Mouse (Mus musculus): ENCODE measurements at regions not wholly inside any gene's neighbourhood (a gene's known extent, or its start where the extent isn't known, plus 50 kb on each side); places are given as distances from the start of the nearest gene placed in this dataset.
"Not testable (repeated sequence)": the region's sequence is repeated elsewhere in the genome, so short reads cannot be mapped to it uniquely, and the experiment has no call there.

DNA sequence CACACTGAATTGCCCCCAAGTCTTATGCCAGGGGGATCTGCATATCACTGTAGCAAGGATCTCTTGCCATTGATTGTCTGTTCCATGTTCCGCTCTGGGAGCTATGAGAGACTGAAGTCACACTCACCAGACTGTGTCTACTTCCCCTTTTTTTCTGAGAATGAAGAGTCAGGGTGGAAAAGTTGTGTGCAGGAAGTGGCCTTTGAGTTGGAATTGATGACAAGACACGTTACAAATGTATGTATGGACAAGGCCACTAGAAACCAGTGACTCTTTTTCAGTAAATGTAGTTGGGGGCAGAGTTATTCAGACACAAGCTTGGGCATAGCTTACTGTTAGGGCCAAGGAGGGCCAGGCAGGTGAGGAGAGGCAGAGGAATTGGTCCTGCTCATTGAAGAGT, 70.4 kb upstream of the Creb5 start:
- no peaks in the 10 kb centered on the region for H3K27me3 ChIP-seq (ENCODE audit: control insufficient read depth, insufficient read depth, low read length)
- no peaks in the 10 kb centered on the region for H3K36me3 ChIP-seq (ENCODE audit: control insufficient read depth, insufficient read depth, low read length)
- H3K27ac ChIP-seq (ENCODE audit: low read depth, low read length) = no peak overlapping the region
- no peaks in the 10 kb centered on the region for H3K9me3 ChIP-seq (replicated peaks; ENCODE audit: control insufficient read depth, low read length)
- H3K9ac ChIP-seq (ENCODE audit: low read depth, low read length) = no peak overlapping the region
- no peak overlapping the region for H3K4me3 ChIP-seq (ENCODE audit: low read depth, low read length)
- H3K4me1 ChIP-seq (ENCODE audit: control insufficient read depth, insufficient read depth, low read length) = no peaks in the 10 kb centered on the region
- no peak overlapping the region for H3K4me2 ChIP-seq
- 62% methylated on average over 2 of the region's 2 CpGs for WGBS (ENCODE audit: insufficient replicate concordance)
- ATAC-seq (replicated peaks; ENCODE audit: insufficient number of reproducible peaks, low FRiP score, low TSS enrichment) = no peak

DNA sequence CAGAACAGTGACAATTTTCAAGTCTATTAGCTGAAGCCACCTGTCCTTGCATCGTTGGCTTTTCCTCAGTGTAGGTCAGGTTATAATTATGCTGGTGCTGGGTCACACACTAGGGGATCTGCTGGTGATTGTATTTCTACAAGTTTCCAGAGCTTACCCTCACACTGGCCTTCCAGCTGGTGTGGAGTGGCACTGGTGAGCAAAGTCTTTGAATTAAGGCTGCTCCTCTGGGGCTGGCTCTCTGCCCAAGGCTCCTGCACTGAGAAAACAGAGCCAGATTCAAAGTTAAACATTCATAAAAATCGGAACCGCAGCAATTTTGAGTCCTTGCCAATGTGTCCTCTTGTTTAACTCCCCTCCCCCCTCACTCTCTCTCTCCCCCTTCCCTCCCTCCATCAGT, 75.7 kb upstream of the Creb5 start:
- Histone ChIP-seq H3K4me2 (no peak overlapping the region), H3K27ac (ENCODE audit: low read depth, low read length) (no peak overlapping the region), H3K36me3 (ENCODE audit: control insufficient read depth, insufficient read depth, low read length) (no peaks in the 10 kb centered on the region), H3K9ac (ENCODE audit: low read depth, low read length) (no peak overlapping the region), H3K27me3 (ENCODE audit: control insufficient read depth, insufficient read depth, low read length) (no peaks in the 10 kb centered on the region), H3K4me3 (ENCODE audit: low read depth, low read length) (no peak overlapping the region), H3K9me3 (replicated peaks; ENCODE audit: control insufficient read depth, low read length) (no peaks in the 10 kb centered on the region), H3K4me1 (ENCODE audit: control insufficient read depth, insufficient read depth, low read length) (no peaks in the 10 kb centered on the region)
- ATAC-seq (replicated peaks; ENCODE audit: insufficient number of reproducible peaks, low FRiP score, low TSS enrichment) = no peak
- WGBS (ENCODE audit: insufficient replicate concordance) = 52% methylated on average over 3 of the region's 3 CpGs

DNA sequence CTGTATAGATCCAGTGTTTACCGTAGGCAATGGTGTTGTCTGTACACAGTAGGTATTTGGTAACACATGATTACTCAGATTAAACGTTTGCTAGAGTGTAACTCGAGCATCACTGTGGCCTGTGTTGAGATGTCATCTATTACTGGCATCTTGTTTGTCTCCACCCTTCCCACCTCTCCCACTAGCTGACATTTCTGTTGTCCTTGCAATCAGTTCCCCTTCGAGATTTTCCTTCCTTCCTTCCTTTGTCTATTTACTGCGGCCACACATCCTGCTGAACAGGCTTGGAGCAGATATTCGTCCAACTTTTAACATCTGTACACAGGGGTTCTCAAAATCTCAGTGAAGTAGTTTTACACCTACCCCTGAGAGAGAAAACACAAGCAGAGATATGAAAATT, 77.7 kb upstream of the Creb5 start:
- H3K4me3 ChIP-seq (ENCODE audit: low read depth, low read length) = no peak overlapping the region
- H3K27me3 ChIP-seq (ENCODE audit: control insufficient read depth, insufficient read depth, low read length) = no peaks in the 10 kb centered on the region
- ATAC-seq (replicated peaks; ENCODE audit: insufficient number of reproducible peaks, low FRiP score, low TSS enrichment) = no peak
- H3K9me3 ChIP-seq (replicated peaks; ENCODE audit: control insufficient read depth, low read length) = no peaks in the 10 kb centered on the region
- no peaks in the 10 kb centered on the region for H3K4me1 ChIP-seq (ENCODE audit: control insufficient read depth, insufficient read depth, low read length)
- no peaks in the 10 kb centered on the region for H3K36me3 ChIP-seq (ENCODE audit: control insufficient read depth, insufficient read depth, low read length)
- 51% methylated on average over 6 of the region's 6 CpGs for WGBS (ENCODE audit: insufficient replicate concordance)
- no peak overlapping the region for H3K4me2 ChIP-seq
- no peak overlapping the region for H3K27ac ChIP-seq (ENCODE audit: low read depth, low read length)
- H3K9ac ChIP-seq (ENCODE audit: low read depth, low read length) = no peak overlapping the region

DNA sequence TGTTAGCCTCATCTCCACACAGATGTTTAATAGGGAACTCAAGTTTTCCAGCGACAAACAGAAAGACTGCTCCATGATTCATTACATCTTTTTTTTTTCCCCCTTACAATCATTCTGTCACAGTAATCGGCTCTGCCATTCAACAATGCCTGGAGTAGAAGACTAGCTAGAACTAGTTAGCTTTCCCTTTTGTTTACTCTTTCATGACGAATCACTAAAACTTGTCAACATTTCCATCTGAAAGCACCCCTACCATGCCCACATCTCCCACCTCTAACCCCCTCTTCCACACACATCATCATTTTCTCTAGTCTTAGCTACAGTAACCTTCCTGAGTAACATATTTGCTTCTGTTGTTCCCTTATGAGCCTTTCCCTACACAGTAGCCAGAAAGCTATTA, 78.6 kb upstream of the Creb5 start:
- H3K4me2 ChIP-seq = no peak overlapping the region
- no peak overlapping the region for H3K4me3 ChIP-seq (ENCODE audit: low read depth, low read length)
- ATAC-seq (replicated peaks; ENCODE audit: insufficient number of reproducible peaks, low FRiP score, low TSS enrichment) = no peak
- no peaks in the 10 kb centered on the region for H3K4me1 ChIP-seq (ENCODE audit: control insufficient read depth, insufficient read depth, low read length)
- no peaks in the 10 kb centered on the region for H3K9me3 ChIP-seq (replicated peaks; ENCODE audit: control insufficient read depth, low read length)
- no peaks in the 10 kb centered on the region for H3K27me3 ChIP-seq (ENCODE audit: control insufficient read depth, insufficient read depth, low read length)
- no peak overlapping the region for H3K9ac ChIP-seq (ENCODE audit: low read depth, low read length)
- no peaks in the 10 kb centered on the region for H3K36me3 ChIP-seq (ENCODE audit: control insufficient read depth, insufficient read depth, low read length)
- WGBS (ENCODE audit: insufficient replicate concordance) = 58% methylated on average over 3 of the region's 3 CpGs
- no peak overlapping the region for H3K27ac ChIP-seq (ENCODE audit: low read depth, low read length)

DNA sequence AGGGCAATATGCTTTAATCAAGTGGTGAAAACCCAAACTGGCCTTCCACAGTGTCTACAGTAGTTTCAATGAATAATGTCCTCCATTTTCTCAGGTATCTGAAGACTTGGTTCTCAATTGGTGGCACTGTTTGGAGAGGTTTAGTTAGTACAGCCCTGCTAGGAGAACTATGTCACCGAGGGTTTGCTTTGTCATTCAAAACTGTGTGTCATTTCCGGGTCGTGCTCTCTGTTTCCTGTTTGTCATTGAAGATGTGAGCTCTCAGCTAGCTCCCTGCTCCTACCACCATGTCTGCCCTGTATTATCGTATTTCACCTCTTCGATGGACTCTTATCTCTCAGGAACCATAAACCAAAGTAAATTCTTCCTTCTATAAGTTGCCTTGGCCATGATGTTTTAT, 79.3 kb upstream of the Creb5 start:
- Histone ChIP-seq H3K4me3 (ENCODE audit: low read depth, low read length) (no peak overlapping the region), H3K36me3 (ENCODE audit: control insufficient read depth, insufficient read depth, low read length) (no peaks in the 10 kb centered on the region), H3K9ac (ENCODE audit: low read depth, low read length) (no peak overlapping the region), H3K27ac (ENCODE audit: low read depth, low read length) (no peak overlapping the region), H3K4me1 (ENCODE audit: control insufficient read depth, insufficient read depth, low read length) (no peaks in the 10 kb centered on the region), H3K9me3 (replicated peaks; ENCODE audit: control insufficient read depth, low read length) (no peaks in the 10 kb centered on the region), H3K4me2 (no peak overlapping the region), H3K27me3 (ENCODE audit: control insufficient read depth, insufficient read depth, low read length) (no peaks in the 10 kb centered on the region)
- ATAC-seq (replicated peaks; ENCODE audit: insufficient number of reproducible peaks, low FRiP score, low TSS enrichment) = no peak
- WGBS (ENCODE audit: insufficient replicate concordance) = 60% methylated on average over 5 of the region's 5 CpGs

DNA sequence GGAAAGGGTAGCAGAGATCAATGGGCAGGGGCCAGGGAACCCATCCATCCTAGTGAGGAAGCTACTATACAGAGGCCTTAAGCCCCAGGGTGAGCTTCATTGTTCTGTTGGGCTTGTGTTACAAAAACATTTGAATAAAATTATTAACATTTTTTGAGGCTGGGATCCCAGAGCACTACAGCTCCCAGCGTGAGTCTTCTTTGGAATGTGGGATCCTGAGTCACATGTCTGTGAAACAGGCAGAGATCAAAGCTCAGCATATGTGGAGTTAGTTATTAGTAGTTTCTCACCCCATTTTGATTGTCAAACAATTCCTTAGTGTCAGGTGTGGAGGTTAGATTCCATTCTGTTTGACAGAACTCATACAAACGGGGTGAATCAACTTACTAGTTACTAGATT, 79.7 kb upstream of the Creb5 start:
- Histone ChIP-seq H3K27ac (ENCODE audit: low read depth, low read length) (no peak overlapping the region), H3K4me1 (ENCODE audit: control insufficient read depth, insufficient read depth, low read length) (no peaks in the 10 kb centered on the region), H3K9ac (ENCODE audit: low read depth, low read length) (no peak overlapping the region), H3K9me3 (replicated peaks; ENCODE audit: control insufficient read depth, low read length) (no peaks in the 10 kb centered on the region), H3K36me3 (ENCODE audit: control insufficient read depth, insufficient read depth, low read length) (no peaks in the 10 kb centered on the region), H3K4me3 (ENCODE audit: low read depth, low read length) (no peak overlapping the region), H3K27me3 (ENCODE audit: control insufficient read depth, insufficient read depth, low read length) (no peaks in the 10 kb centered on the region), H3K4me2 (no peak overlapping the region)
- ATAC-seq (replicated peaks; ENCODE audit: insufficient number of reproducible peaks, low FRiP score, low TSS enrichment) = no peak
- 58% methylated on average over 2 of the region's 2 CpGs for WGBS (ENCODE audit: insufficient replicate concordance)

DNA sequence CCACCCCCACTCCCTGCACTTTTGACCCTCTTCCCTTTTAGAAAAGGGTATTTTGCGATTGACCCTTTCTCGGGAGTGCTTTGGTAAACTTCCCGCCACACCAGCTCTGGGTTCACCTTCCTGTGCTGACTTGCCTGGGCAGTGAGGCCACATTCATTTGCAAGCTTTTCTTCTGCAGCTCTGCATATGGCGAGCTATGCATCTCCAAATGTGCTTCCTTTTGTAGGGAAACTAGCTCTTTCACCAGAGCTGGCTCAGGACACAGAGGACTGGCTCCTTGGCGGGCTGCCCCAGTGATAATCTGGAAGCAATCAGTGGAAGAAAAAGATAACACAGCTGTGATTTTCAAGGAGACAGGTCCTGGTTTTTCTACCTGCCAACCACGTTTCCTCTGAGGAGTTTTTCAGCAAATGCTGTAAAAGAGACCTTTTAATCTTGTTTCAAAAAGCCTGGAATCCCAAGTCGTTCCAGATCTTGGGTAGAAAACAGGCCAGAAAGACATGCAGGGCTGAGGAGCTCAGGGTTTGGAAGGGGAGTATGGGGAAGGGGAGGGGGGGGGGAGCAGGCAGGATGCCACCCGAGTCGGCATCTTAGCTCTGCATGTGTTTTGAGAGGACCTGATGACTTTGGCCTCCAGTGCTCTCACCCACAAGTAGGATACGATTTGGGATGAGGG, 85.7 kb upstream of the Creb5 start:
- no peak overlapping the region for H3K27ac ChIP-seq (ENCODE audit: low read depth, low read length)
- ATAC-seq (replicated peaks; ENCODE audit: insufficient number of reproducible peaks, low FRiP score, low TSS enrichment) = no peak
- H3K4me3 ChIP-seq (ENCODE audit: low read depth, low read length) = no peak overlapping the region
- H3K9me3 ChIP-seq (replicated peaks; ENCODE audit: control insufficient read depth, low read length) = no peaks in the 10 kb centered on the region
- H3K36me3 ChIP-seq (ENCODE audit: control insufficient read depth, insufficient read depth, low read length) = no peaks in the 10 kb centered on the region
- no peak overlapping the region; the same call in 1 of the 2 replicates for H3K4me2 ChIP-seq
- no peaks in the 10 kb centered on the region for H3K27me3 ChIP-seq (ENCODE audit: control insufficient read depth, insufficient read depth, low read length)
- WGBS (ENCODE audit: insufficient replicate concordance) = 11% methylated on average over 10 of the region's 10 CpGs
- H3K9ac ChIP-seq (ENCODE audit: low read depth, low read length) = no peak overlapping the region
- peaks cover 11% of the 10 kb centered on the region; the same call in 1 of the 2 replicates for H3K4me1 ChIP-seq (ENCODE audit: control insufficient read depth, insufficient read depth, low read length)

DNA sequence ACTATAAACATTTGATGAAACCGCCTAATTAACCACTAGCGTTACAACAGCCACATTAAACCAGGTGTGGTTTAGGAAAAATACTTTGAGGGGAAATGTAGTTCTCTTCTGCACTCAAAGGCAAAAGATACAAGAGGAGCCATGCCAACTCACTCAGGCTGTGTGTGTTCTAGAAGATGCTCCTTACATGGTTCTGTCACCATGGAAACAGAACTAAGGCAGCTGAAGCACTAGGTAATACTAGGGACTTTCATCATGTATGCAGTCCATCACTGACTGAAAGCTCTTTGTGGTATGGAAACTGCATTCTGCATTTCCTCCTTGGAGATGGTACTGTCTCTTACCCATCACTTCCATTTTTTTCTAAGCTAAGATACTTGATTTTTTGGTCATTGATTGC, 87.6 kb upstream of the Creb5 start:
- no peak for ATAC-seq (replicated peaks; ENCODE audit: insufficient number of reproducible peaks, low FRiP score, low TSS enrichment)
- Histone ChIP-seq H3K9ac (ENCODE audit: low read depth, low read length) (no peak overlapping the region), H3K9me3 (replicated peaks; ENCODE audit: control insufficient read depth, low read length) (no peaks in the 10 kb centered on the region), H3K36me3 (ENCODE audit: control insufficient read depth, insufficient read depth, low read length) (no peaks in the 10 kb centered on the region), H3K4me1 (ENCODE audit: control insufficient read depth, insufficient read depth, low read length) (peaks cover 11% of the 10 kb centered on the region; the same call in 1 of the 2 replicates), H3K4me2 (no peak overlapping the region), H3K27ac (ENCODE audit: low read depth, low read length) (no peak overlapping the region), H3K27me3 (ENCODE audit: control insufficient read depth, insufficient read depth, low read length) (no peaks in the 10 kb centered on the region), H3K4me3 (ENCODE audit: low read depth, low read length) (no peak overlapping the region)
- 78% methylated on average over 2 of the region's 2 CpGs for WGBS (ENCODE audit: insufficient replicate concordance)

DNA sequence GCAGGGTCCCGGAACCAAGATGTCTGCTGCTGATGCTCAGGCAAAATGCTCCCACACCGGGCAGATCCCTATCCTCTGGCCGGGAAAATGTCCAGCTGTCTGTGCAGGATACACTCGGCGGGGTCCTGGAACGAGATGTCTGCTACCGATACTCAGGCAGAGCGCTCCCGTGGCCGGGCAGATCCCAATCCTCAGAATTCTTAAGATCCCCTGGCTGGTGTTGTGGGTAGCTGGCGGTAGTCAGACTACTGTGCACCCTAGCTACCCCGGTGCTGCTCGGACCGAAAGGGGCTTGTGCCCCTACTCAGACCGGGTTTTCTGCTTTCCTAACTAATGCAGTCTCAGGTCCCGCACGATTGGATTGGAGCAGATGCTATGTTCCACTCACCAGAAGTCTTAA, 104.9 kb upstream of the Creb5 start:
- 92% methylated on average over 17 of the region's 17 CpGs for WGBS (ENCODE audit: insufficient replicate concordance)
- H3K27me3 ChIP-seq (ENCODE audit: control insufficient read depth, insufficient read depth, low read length); H3K9ac ChIP-seq (ENCODE audit: low read depth, low read length); H3K27ac ChIP-seq (ENCODE audit: low read depth, low read length); H3K9me3 ChIP-seq (replicated peaks; ENCODE audit: control insufficient read depth, low read length); H3K4me1 ChIP-seq (ENCODE audit: control insufficient read depth, insufficient read depth, low read length); H3K4me2 ChIP-seq; ATAC-seq (replicated peaks; ENCODE audit: insufficient number of reproducible peaks, low FRiP score, low TSS enrichment); H3K4me3 ChIP-seq (ENCODE audit: low read depth, low read length); H3K36me3 ChIP-seq (ENCODE audit: control insufficient read depth, insufficient read depth, low read length): not testable (repeated sequence)
